Mouse (Mus musculus) heart, adult 2 months (tissue): ENCODE data around the gene Slc44a2.

Source experiments
- CTCF ChIP-seq: fragments of 200-600 bp; IDR thresholded peaks from 2 replicates; pipeline ENCODE4 v1.8.1; 2022; ENCODE audit warnings: antibody characterized with exemption, mild to moderate bottlenecking, moderate library complexity
- EP300 ChIP-seq: fragments of 200-500 bp; IDR thresholded peaks from 2 replicates; pipeline ENCODE4 v1.6.1; 2011; ENCODE audit warnings: low read depth, low read length, control low read depth; ENCODE audit not compliant: insufficient read depth
- POLR2A ChIP-seq: fragments of 200-500 bp; IDR thresholded peaks from 2 replicates; pipeline ENCODE4 v1.6.1; 2011; ENCODE audit warnings: mild to moderate bottlenecking, low read depth, low read length, control low read depth; ENCODE audit not compliant: insufficient read depth

DNA sequence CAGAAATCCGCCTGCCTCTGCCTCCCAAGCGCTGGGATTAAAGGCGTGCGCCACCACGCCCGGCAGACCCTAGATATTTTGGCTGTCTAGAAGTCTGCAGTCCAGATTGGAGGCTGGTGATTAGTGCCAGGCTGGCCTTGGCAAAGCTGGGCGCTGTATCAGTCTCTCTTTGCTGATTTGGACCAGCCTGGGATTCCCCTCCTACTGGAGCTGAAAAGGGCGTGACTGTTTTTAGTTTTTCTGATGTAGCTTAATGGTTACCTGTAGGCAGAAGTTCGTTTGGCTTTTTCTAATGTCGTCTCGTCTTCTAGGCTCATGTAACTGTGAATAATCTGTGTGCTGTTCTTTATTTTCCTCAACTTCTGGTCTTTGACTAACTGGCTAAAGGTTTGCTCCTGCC, 48.6 kb downstream of the Slc44a2 start:
- no peak for TF ChIP-seq CTCF
- no peak for TF ChIP-seq POLR2A
- no peak for TF ChIP-seq EP300
